In genomic region chr5:44224916-44225600, GRCm38 (mm10) we compare ENCODE assay signal across 8 mouse cellular contexts. TPM values are rescaled to one million over a fixed set of nuclear protein-coding genes. Genes with fewer than 3 reads are reported as not detected.
DNase-seq lines count a peak whose midpoint lies in the region; ATAC-seq and TF ChIP-seq lines count a peak whose summit lies in the region.

No protein-coding gene starts in this region.

- H3K36me3 ChIP-seq in kidney, embryonic 14.5 days (ENCODE audit: control insufficient read depth, insufficient read depth, low read length): no peaks in the 10 kb centered on the region
- no peaks in the 10 kb centered on the region for H3K36me3 ChIP-seq in hindbrain, embryonic 15.5 days
- H3K36me3 ChIP-seq in midbrain, postnatal 0 days (ENCODE audit: insufficient read depth, low read length): no peaks in the 10 kb centered on the region

- WGBS in kidney, embryonic 14.5 days: 82% methylated on average over 4 of the region's 4 CpGs
- 67% methylated on average over 4 of the region's 4 CpGs for WGBS in hindbrain, embryonic 15.5 days
- 64% methylated on average over 4 of the region's 4 CpGs for WGBS in midbrain, postnatal 0 days

- peak overlapping the region; percentile 79 for H3K4me2 ChIP-seq in kidney, embryonic 14.5 days (replicated peaks; ENCODE audit: low read depth, low read length)
- H3K4me2 ChIP-seq in hindbrain, embryonic 15.5 days: peak overlapping the region; percentile 65
- H3K4me2 ChIP-seq in midbrain, postnatal 0 days (ENCODE audit: low read depth, low read length, poor library complexity, severe bottlenecking): peak overlapping the region; percentile 75

- no peak for TF ChIP-seq CTCF in midbrain, postnatal 0 days (IDR thresholded peaks at IDR 0.05)

- peak overlapping the region; percentile 91 for H3K4me3 ChIP-seq in kidney, embryonic 14.5 days (ENCODE audit: low read length)
- H3K4me3 ChIP-seq in brown adipose tissue, adult 24 weeks (ENCODE audit: insufficient read depth, low read depth, low read length): peak overlapping the region; percentile 3; the same call in 1 of the 2 replicates
- H3K4me3 ChIP-seq in hindbrain, embryonic 15.5 days: peak overlapping the region; percentile 86
- H3K4me3 ChIP-seq in midbrain, postnatal 0 days (ENCODE audit: low read depth, low read length): peak overlapping the region; percentile 86

- intact Hi-C loops in left cerebral cortex, postnatal 36 days (cut with DNase I): loop anchor here (5.0 to 10.0 kb wide), 2 partner anchors 37 to 440 kb away; no protein-coding TSS in a partner anchor

- H3K9ac ChIP-seq in kidney, embryonic 14.5 days (ENCODE audit: low read depth, low read length): peak overlapping the region; percentile 97; the same call in 1 of the 2 replicates
- H3K9ac ChIP-seq in hindbrain, embryonic 15.5 days: 0 out of 2 replicates have a peak overlapping the region, but pooled peaks have one; percentile 14
- no peak overlapping the region for H3K9ac ChIP-seq in midbrain, postnatal 0 days (replicated peaks; ENCODE audit: low read length, poor library complexity, severe bottlenecking)

- no peaks in the 10 kb centered on the region for H3K9me3 ChIP-seq in kidney, embryonic 14.5 days (ENCODE audit: control insufficient read depth, low read length)
- no peaks in the 10 kb centered on the region for H3K9me3 ChIP-seq in hindbrain, embryonic 15.5 days
- no peaks in the 10 kb centered on the region for H3K9me3 ChIP-seq in midbrain, postnatal 0 days (ENCODE audit: low read length)

- no peaks in the 10 kb centered on the region for H3K27me3 ChIP-seq in kidney, embryonic 14.5 days (ENCODE audit: control insufficient read depth, insufficient read depth, low read length)
- no peaks in the 10 kb centered on the region for H3K27me3 ChIP-seq in hindbrain, embryonic 15.5 days
- no peaks in the 10 kb centered on the region for H3K27me3 ChIP-seq in midbrain, postnatal 0 days (ENCODE audit: insufficient read depth, low read length)

- ATAC-seq in kidney, embryonic 14.5 days (ENCODE audit: low FRiP score, low TSS enrichment): no peak
- no peak for ATAC-seq in hindbrain, embryonic 15.5 days (ENCODE audit: low FRiP score, low read depth)
- no peak for ATAC-seq in midbrain, postnatal 0 days (ENCODE audit: low FRiP score)

- H3K27ac ChIP-seq in kidney, embryonic 14.5 days (ENCODE audit: low read depth, low read length): no peak overlapping the region
- no peak overlapping the region for H3K27ac ChIP-seq in brown adipose tissue, adult 24 weeks (replicated peaks; ENCODE audit: low read depth, low read length)
- H3K27ac ChIP-seq in hindbrain, embryonic 15.5 days (replicated peaks): no peak overlapping the region
- H3K27ac ChIP-seq in midbrain, postnatal 0 days (ENCODE audit: low read depth, low read length): no peak overlapping the region

- no peak for DNase-seq in kidney, postnatal 25 days
- no peak for DNase-seq in midbrain, postnatal 0 days (ENCODE audit: low spot score)
- DNase-seq in left cerebral cortex, postnatal 36 days (ENCODE audit: low spot score in 2 of 2): no peak
- no peak for DNase-seq in kidney, adult 9 months
- DNase-seq in gastrocnemius, postnatal 10 days: no peak

- H3K4me1 ChIP-seq in kidney, embryonic 14.5 days (ENCODE audit: control insufficient read depth, insufficient read depth, low read length): peaks cover 26% of the 10 kb centered on the region
- peaks cover 12% of the 10 kb centered on the region; the same call in 1 of the 2 replicates for H3K4me1 ChIP-seq in brown adipose tissue, adult 24 weeks (ENCODE audit: control insufficient read depth, insufficient read depth, insufficient read length, low read length)
- peaks cover 37% of the 10 kb centered on the region for H3K4me1 ChIP-seq in hindbrain, embryonic 15.5 days (replicated peaks)
- peaks cover 11% of the 10 kb centered on the region; the same call in 1 of the 2 replicates for H3K4me1 ChIP-seq in midbrain, postnatal 0 days (ENCODE audit: insufficient read depth, low read length)

RNA-seq across cellular contexts. Expression of gene Tapt1, which starts 1.4 kb away (rescaled TPM):
- 23.0 and 35.8 TPM in 2 replicates for polyA plus RNA-seq in kidney, embryonic 14.5 days (2014; fragmentation: Nextera tagmentation; extraction: Ambion mirVana)
- 14.7 and 25.2 TPM in 2 replicates for polyA plus RNA-seq in brown adipose tissue, adult 24 weeks (2012; ENCODE audit: insufficient read depth, insufficient read length, missing spikeins)
- polyA plus RNA-seq in hindbrain, embryonic 15.5 days (2015; fragmentation: Nextera tagmentation; extraction: Ambion mirVana): 31.5 and 31.6 TPM in 2 replicates
- total RNA-seq in midbrain, postnatal 0 days (2014; rRNA removed): 52.4 and 56.7 TPM in 2 replicates
- polyA plus RNA-seq in midbrain, postnatal 0 days (2015; fragmentation: Nextera tagmentation; extraction: Ambion mirVana): 24.7 and 27.3 TPM in 2 replicates
- 10 to 100 TPM; 44.8 to 53.0 TPM for total RNA-seq in left cerebral cortex, postnatal 36 days (2021)
- total RNA-seq in gastrocnemius, postnatal 10 days (2021): 10 to 100 TPM; 31.7 to 33.1 TPM

Comparison
In these comparisons a context has a peak if more than half of its experiments do, and no peak if none do; other contexts are left out.
1. H3K4me3 ChIP-seq: peak in every context shown above with its lines; median percentile 91 in kidney, embryonic 14.5 days; 86 in hindbrain, embryonic 15.5 days; 86 in midbrain, postnatal 0 days; 3 in brown adipose tissue, adult 24 weeks.